Mouse (Mus musculus) midbrain, embryonic 13.5 days (tissue): ENCODE measurements around the gene Lrr1. TPM values are rescaled to one million over a fixed set of nuclear protein-coding genes. Genes with fewer than 3 reads are reported as not detected.

Experiments used
- microRNA-seq: library from miRNA; unstranded; fragments of <30 nt; microRNA quantifications from one replicate; pipeline ENCODE4, GENCODE M21; 2016
- polyA plus RNA-seq: library from polyadenylated mRNA; unstranded; fragments of >200 nt; fragmentation: Nextera tagmentation; extraction: Ambion mirVana; gene quantifications from 2 replicates; pipeline ENCODE4 v1.2.1, GENCODE M21; 2015

Lrr1 gene
- polyA plus RNA-seq, 1 experiment from 2014 or later: 11.0 TPM

Small RNA genes within 50 kb of the gene (microRNA-seq; reads per million reads assigned to microRNA genes)
- gene Gm47287 (not detected), gene Gm47295 (not detected)

Other genes starting within 250 kb of the Lrr1 start
- gene Rps29, start 9.6 kb upstream of the Lrr1 start, polyA plus RNA-seq: 1,365 and 1,372 TPM in 2 replicates
- 369 and 374 TPM in 2 replicates for gene Rpl36al, start 15.3 kb downstream of the Lrr1 start, polyA plus RNA-seq
- 32.0 and 35.0 TPM in 2 replicates for gene Mgat2, start 15.3 kb downstream of the Lrr1 start, polyA plus RNA-seq
- 20.7 and 24.5 TPM in 2 replicates for gene Gm49383, start 28.3 kb downstream of the Lrr1 start, polyA plus RNA-seq
- gene Dnaaf2, start 29.6 kb downstream of the Lrr1 start, polyA plus RNA-seq: 8.2 and 8.9 TPM in 2 replicates
- gene Gm49384, start 35.5 kb downstream of the Lrr1 start, polyA plus RNA-seq: 15.8 and 19.0 TPM in 2 replicates
- gene Pole2, start 59.4 kb downstream of the Lrr1 start, polyA plus RNA-seq: 9.6 and 10.0 TPM in 2 replicates
- gene Klhdc1, start 72.4 kb downstream of the Lrr1 start, polyA plus RNA-seq: 9.1 and 10.5 TPM in 2 replicates
- 294 and 313 TPM in 2 replicates for gene Klhdc2, start 127.9 kb downstream of the Lrr1 start, polyA plus RNA-seq
- 97.3 and 103 TPM in 2 replicates for gene Nemf, start 188.4 kb downstream of the Lrr1 start, polyA plus RNA-seq
- gene Arf6, start 203.3 kb downstream of the Lrr1 start, polyA plus RNA-seq: 23.9 and 27.8 TPM in 2 replicates
- 0.72 and 1.5 TPM in 2 replicates for gene Gm9887, start 203.6 kb downstream of the Lrr1 start, polyA plus RNA-seq